Mouse (Mus musculus) MEL-GATA-1-ER (cell line): ENCODE data around the gene Olfr1043.
"Not testable (repeated sequence)": the region's sequence is repeated elsewhere in the genome, so short reads cannot be mapped to it uniquely, and the experiment has no call there.

Source experiments
- DNase-seq: peaks from one replicate; pipeline ENCODE4 v3.0.0-alpha.2; 2012; ENCODE audit warnings: low read depth; ENCODE audit errors: extremely low read depth

Olfr1043 gene

DNA sequence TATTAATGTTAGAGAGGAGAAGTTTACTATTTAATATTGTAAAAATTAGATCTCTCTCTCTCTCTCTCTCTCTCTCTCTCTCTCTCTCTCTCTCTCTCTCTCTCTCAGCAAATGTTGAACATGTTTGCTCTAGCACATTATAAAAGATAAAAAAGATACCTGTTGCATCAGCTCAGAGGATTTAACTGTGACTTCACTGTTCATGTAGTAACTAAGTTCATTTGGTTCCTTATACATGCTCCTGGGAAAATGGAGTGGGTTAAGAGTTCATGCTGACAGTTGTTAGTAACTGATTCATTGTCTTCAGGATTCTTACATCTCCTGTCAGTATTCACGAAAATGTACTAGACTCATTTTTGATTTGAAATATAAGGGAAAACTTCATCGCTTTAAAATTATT is at the start of gene Olfr1043:
Gene Olfr1043 (minus strand): TSS at position 101 of the 400 bp plus-strand sequence.
- DNase-seq = no peak

DNA sequence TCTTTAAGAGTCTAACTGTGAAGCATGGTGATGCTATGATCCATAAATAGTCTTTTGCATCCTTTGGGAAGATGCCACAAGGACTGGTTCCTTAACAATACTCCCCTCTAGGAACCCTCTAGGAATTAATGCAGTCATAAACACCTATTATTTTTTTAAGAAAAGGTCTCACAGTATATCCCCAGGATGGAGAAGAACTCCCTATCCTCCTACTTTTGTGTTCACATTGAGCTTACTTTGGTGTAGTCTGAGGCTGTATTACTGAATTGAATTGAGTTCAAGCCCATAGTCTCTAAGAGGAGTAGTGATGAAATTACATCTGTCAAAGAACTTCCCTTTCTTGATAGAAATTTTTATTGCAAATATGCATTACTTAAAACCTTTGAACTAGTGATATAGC is 35.6 kb upstream of the Olfr1043 start, which contains the start of gene Olfr1045:
Gene Olfr1045 (minus strand): TSS at position 101 of the 400 bp plus-strand sequence.
- no peak for DNase-seq

DNA sequence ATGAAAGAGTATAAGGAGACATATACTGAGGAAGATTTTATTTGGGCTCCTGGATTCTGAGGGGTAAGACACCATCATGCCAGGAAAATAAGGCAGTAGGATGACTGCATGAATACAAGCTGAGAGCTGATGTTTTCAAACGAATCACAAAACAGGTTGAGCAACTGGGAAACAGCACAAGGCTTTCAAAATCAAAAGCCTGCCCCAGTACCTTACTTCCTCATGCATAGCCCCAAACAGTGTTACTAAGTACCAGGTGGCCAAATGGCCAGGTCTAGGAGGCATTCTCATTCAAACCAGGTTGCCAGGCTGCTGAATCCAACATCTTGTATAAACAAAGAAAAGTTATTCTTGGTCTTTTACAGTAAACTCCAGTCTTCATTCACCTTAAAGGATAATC is 28.5 kb upstream of the Olfr1043 start:
- DNase-seq = no peak

DNA sequence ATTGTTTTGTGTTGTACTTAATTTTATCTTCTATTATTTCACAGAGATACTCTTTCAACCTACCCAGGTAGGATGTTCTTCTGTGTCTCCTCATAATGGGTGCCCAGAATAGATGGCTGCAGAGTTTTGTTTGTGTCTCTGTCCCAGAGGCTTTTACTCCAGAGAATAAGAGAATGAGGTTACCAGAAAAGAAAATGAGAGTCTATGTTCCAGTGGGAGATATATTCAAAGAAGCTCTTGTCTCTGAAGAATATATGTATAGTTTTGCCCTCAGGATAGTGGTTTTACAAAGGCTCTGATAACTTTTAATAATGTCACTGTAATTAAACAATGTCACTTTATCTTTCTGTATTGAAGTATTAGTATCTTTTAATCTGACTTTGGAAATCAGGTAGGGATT is 18.3 kb upstream of the Olfr1043 start, which contains the start of gene Olfr52:
Gene Olfr52 (minus strand): TSS at position 101 of the 400 bp plus-strand sequence.
- DNase-seq = no peak

DNA sequence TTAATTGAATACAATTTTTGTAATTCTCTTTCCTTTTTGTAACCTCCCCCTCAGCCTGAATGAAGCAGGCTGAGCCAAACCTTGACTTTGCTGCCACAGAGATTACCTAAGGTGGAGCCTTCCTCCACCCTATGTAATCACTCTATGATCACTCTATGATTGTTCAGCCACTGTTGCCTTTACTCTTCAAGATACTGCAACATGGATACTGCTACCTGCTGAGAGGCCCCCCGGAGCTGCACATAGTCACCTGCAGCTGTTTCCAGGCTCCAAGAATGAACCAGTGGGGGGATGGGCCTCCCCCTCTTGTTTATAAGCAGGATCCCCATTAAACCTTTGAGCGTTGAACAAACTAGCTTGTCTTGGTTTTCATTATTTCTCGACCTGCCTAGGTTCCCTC is 12.6 kb upstream of the Olfr1043 start:
- DNase-seq = no peak

DNA sequence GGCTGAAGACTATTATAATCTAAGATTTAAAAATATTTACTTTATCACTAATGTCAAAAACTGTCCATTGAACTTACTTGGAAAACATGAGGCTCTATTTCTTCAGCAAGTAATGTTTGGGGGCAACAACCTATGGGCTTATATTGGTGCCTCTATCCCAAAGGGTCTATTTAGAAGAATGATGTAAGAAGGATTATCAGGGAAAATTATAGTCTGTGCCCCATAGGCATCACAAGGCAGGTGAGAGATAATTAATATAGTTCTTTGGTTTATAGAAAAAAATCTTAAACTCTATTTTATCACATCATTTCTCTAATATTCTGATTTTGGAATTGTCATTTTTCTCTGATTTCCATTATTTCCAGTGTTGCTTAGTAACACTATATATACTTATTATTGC is 10.4 kb upstream of the Olfr1043 start, which contains the start of gene Olfr1044:
Gene Olfr1044 (minus strand): TSS at position 101 of the 400 bp plus-strand sequence.
- DNase-seq = no peak

GRCm38 (mm10) chr2:86175422-86175821 is 8.1 kb upstream of the Olfr1043 start:
- not testable (repeated sequence) for DNase-seq

GRCm38 (mm10) chr2:86161738-86162137 is 5.6 kb downstream of the Olfr1043 start, which contains the start of gene Olfr1042:
Gene Olfr1042, minus strand, starts transcription at chr2:86161838.
- no peak for DNase-seq

DNA sequence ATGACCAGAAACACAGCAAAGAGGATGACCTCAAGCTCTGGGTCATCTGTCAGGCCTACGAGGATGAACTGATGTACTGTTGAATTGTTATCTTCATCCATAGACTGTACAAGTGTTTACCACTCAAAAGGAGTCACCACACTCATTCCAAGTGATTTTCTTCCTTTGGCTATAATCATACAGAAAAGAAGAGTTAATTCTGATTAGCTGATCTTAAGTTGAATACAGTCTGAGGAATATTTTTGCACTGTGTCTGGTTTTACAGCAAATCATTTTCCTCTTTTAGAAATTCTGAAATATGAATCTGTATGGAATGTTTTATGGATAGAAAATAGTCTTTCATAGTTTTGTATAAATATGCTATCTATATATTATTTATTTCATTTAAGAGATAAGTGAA is 20.7 kb downstream of the Olfr1043 start, which contains the start of gene Olfr1040:
Gene Olfr1040 (minus strand): TSS at position 101 of the 400 bp plus-strand sequence.
- no peak for DNase-seq

GRCm38 (mm10) chr2:86135828-86136227 is 31.5 kb downstream of the Olfr1043 start, which contains the start of gene Olfr1039:
Gene Olfr1039, minus strand, starts transcription at chr2:86135928.
- no peak for DNase-seq
